23 mouse cellular contexts compared by ENCODE assay signal in genomic region chr12:43919114-43919513, GRCm38 (mm10).
DNase-seq lines count a peak whose midpoint lies in the region; ATAC-seq and TF ChIP-seq lines count a peak whose summit lies in the region.
"Had no signal": no experiment of that assay in that cellular context is flagged by ENCODE, and none has a peak within 500 bp of the region (broad histone marks: within the 10 kb centered on the region; RNA-seq: fewer than 3 reads in every experiment).

No protein-coding gene starts in this region.

- H3K27ac ChIP-seq in left cerebral cortex, adult 2 months = peak overlapping the region; percentile 59
- H3K27ac ChIP-seq in midbrain, embryonic 16.5 days (ENCODE audit: low read length) = 0 out of 2 replicates have a peak overlapping the region, but pooled peaks have one; percentile 13
- H3K27ac ChIP-seq in midbrain, postnatal 0 days (ENCODE audit: low read depth, low read length) = no peak overlapping the region
- H3K27ac ChIP-seq: embryonic facial prominence, embryonic 12.5 days; embryonic facial prominence, embryonic 15.5 days; gastrocnemius, adult 2 months; hindbrain, embryonic 12.5 days; hindbrain, embryonic 15.5 days had no signal

- intact Hi-C loops in left cerebral cortex, adult 2 months (cut with DNase I) = no loop called here

- 66% methylated on average over 3 of the region's 3 CpGs for WGBS in midbrain, embryonic 16.5 days
- WGBS in midbrain, postnatal 0 days = 38% methylated on average over 3 of the region's 3 CpGs

- H3K36me3 ChIP-seq in midbrain, embryonic 16.5 days (ENCODE audit: control insufficient read depth, insufficient read depth, low read length) = no peaks in the 10 kb centered on the region
- H3K36me3 ChIP-seq in midbrain, postnatal 0 days (ENCODE audit: insufficient read depth, low read length) = no peaks in the 10 kb centered on the region
- H3K36me3 ChIP-seq: embryonic facial prominence, embryonic 12.5 days; embryonic facial prominence, embryonic 15.5 days; hindbrain, embryonic 12.5 days; hindbrain, embryonic 15.5 days had no signal

- H3K4me3 ChIP-seq in left cerebral cortex, adult 2 months = no peak overlapping the region
- no peak overlapping the region for H3K4me3 ChIP-seq in midbrain, embryonic 16.5 days (ENCODE audit: low read depth, low read length)
- no peak overlapping the region for H3K4me3 ChIP-seq in midbrain, postnatal 0 days (ENCODE audit: low read depth, low read length)
- H3K4me3 ChIP-seq: embryonic facial prominence, embryonic 12.5 days; embryonic facial prominence, embryonic 15.5 days; gastrocnemius, adult 2 months; hindbrain, embryonic 12.5 days; hindbrain, embryonic 15.5 days had no signal

- no peak overlapping the region for H3K4me2 ChIP-seq in midbrain, embryonic 16.5 days (ENCODE audit: low read length)
- no peak overlapping the region for H3K4me2 ChIP-seq in midbrain, postnatal 0 days (ENCODE audit: low read depth, low read length, poor library complexity, severe bottlenecking)
- H3K4me2 ChIP-seq: embryonic facial prominence, embryonic 12.5 days; embryonic facial prominence, embryonic 15.5 days; heart, embryonic 11.5 days; hindbrain, embryonic 12.5 days; hindbrain, embryonic 15.5 days had no signal

- DNase-seq in frontal cortex, postnatal 10 days (ENCODE audit: low spot score in 2 of 2) = no peak
- no peak for DNase-seq in left cerebral cortex, adult 2 months (ENCODE audit: extremely low spot score in 1 of 2, low spot score in 2 of 2)
- DNase-seq in left cerebral cortex, adult 8-10 months (ENCODE audit: low spot score in 2 of 2) = no peak
- no peak for DNase-seq in midbrain, postnatal 0 days (ENCODE audit: low spot score)
- DNase-seq in telencephalon, adult 2 months (ENCODE audit: low read depth, low spot score) = peak; percentile 38
- no peak for DNase-seq in kidney, postnatal 4 days
- DNase-seq: adrenal gland, adult 2 months; adrenal gland, postnatal 14 days; cerebellum, adult 18-20 months; cerebellum, adult 9-10 months; cerebellum, postnatal 14 days; gastrocnemius, adult 2 months; gastrocnemius, postnatal 14 days; heart, adult 11 months had no signal

- no peaks in the 10 kb centered on the region for H3K9me3 ChIP-seq in midbrain, embryonic 16.5 days (replicated peaks; ENCODE audit: control insufficient read depth, low read length, poor library complexity, severe bottlenecking)
- H3K9me3 ChIP-seq in midbrain, postnatal 0 days (ENCODE audit: low read length) = no peaks in the 10 kb centered on the region
- H3K9me3 ChIP-seq: embryonic facial prominence, embryonic 12.5 days; embryonic facial prominence, embryonic 15.5 days; hindbrain, embryonic 12.5 days; hindbrain, embryonic 15.5 days had no signal

- no peak for TF ChIP-seq CTCF in left cerebral cortex, adult 2 months (IDR thresholded peaks at IDR 0.05)
- no peak for TF ChIP-seq CTCF in midbrain, postnatal 0 days (IDR thresholded peaks at IDR 0.05)

- peaks cover 6% of the 10 kb centered on the region; the same call in 1 of the 2 replicates for H3K4me1 ChIP-seq in midbrain, embryonic 16.5 days (ENCODE audit: control insufficient read depth, insufficient read depth, low read length)
- H3K4me1 ChIP-seq in midbrain, postnatal 0 days (ENCODE audit: insufficient read depth, low read length) = no peaks in the 10 kb centered on the region
- H3K4me1 ChIP-seq: embryonic facial prominence, embryonic 12.5 days; embryonic facial prominence, embryonic 15.5 days; hindbrain, embryonic 12.5 days; hindbrain, embryonic 15.5 days had no signal

- H3K27me3 ChIP-seq in midbrain, embryonic 16.5 days (ENCODE audit: control insufficient read depth, insufficient read depth, low read depth, low read length) = no peaks in the 10 kb centered on the region
- H3K27me3 ChIP-seq in midbrain, postnatal 0 days (ENCODE audit: insufficient read depth, low read length) = no peaks in the 10 kb centered on the region
- H3K27me3 ChIP-seq: embryonic facial prominence, embryonic 12.5 days; embryonic facial prominence, embryonic 15.5 days; hindbrain, embryonic 12.5 days; hindbrain, embryonic 15.5 days had no signal

- H3K9ac ChIP-seq in midbrain, embryonic 16.5 days (ENCODE audit: low read depth, low read length) = no peak overlapping the region
- no peak overlapping the region for H3K9ac ChIP-seq in midbrain, postnatal 0 days (replicated peaks; ENCODE audit: low read length, poor library complexity, severe bottlenecking)
- H3K9ac ChIP-seq: embryonic facial prominence, embryonic 12.5 days; embryonic facial prominence, embryonic 15.5 days; hindbrain, embryonic 12.5 days; hindbrain, embryonic 15.5 days had no signal

- ATAC-seq in frontal cortex, adult (ENCODE audit: low TSS enrichment) = peak; percentile 91
- no peak for ATAC-seq in midbrain, embryonic 16.5 days
- no peak for ATAC-seq in midbrain, postnatal 0 days (ENCODE audit: low FRiP score)
- ATAC-seq: CD4-positive, CD25-positive, alpha-beta regulatory T cell, adult 4 months; inflammation-experienced regulatory T-cells, adult 6 months had no signal
